Mouse (Mus musculus): ENCODE measurements around the gene Ntrk1. TPM values are rescaled to one million over a fixed set of nuclear protein-coding genes. Genes with fewer than 3 reads are reported as not detected.

The Ntrk1 gene
- polyA plus RNA-seq, 1 experiment, result 3.8 TPM

GRCm38 (mm10) chr3:87785156-87785555 is 9.8 kb downstream of the Ntrk1 start:
- no peak for DNase-seq (ENCODE audit: low read depth)
- TF ChIP-seq CTCF (IDR thresholded peaks at IDR 0.05; ENCODE audit: borderline replicate concordance, extremely low read depth, insufficient read depth, insufficient read length), result no peak
- TF ChIP-seq POLR2A (IDR thresholded peaks at IDR 0.05; ENCODE audit: borderline replicate concordance, extremely low read depth, insufficient read depth, insufficient read length, poor library complexity, severe bottlenecking), result no peak

GRCm38 (mm10) chr3:87783282-87784023 is 11.5 kb downstream of the Ntrk1 start:
- TF ChIP-seq CTCF (IDR thresholded peaks at IDR 0.05; ENCODE audit: borderline replicate concordance, extremely low read depth, insufficient read depth, insufficient read length) (no peak), POLR2A (IDR thresholded peaks at IDR 0.05; ENCODE audit: borderline replicate concordance, extremely low read depth, insufficient read depth, insufficient read length, poor library complexity, severe bottlenecking) (no peak)
- DNase-seq (ENCODE audit: low read depth), result no peak

- peak; percentile 41 for DNase-seq (ENCODE audit: low read depth)
- no peak for TF ChIP-seq CTCF (IDR thresholded peaks at IDR 0.05; ENCODE audit: borderline replicate concordance, extremely low read depth, insufficient read depth, insufficient read length)
- no peak for TF ChIP-seq POLR2A (IDR thresholded peaks at IDR 0.05; ENCODE audit: borderline replicate concordance, extremely low read depth, insufficient read depth, insufficient read length, poor library complexity, severe bottlenecking)
Measured at GRCm38 (mm10) chr3:87779086-87779485, 15.9 kb downstream of the Ntrk1 start.

- no peak for TF ChIP-seq POLR2A (IDR thresholded peaks at IDR 0.05; ENCODE audit: borderline replicate concordance, extremely low read depth, insufficient read depth, insufficient read length, poor library complexity, severe bottlenecking)
- DNase-seq (ENCODE audit: low read depth), result peak; percentile 42
Measured at GRCm38 (mm10) chr3:87778283-87778682, 16.7 kb downstream of the Ntrk1 start.

- no peak for TF ChIP-seq CTCF (IDR thresholded peaks at IDR 0.05; ENCODE audit: borderline replicate concordance, extremely low read depth, insufficient read depth, insufficient read length)
- TF ChIP-seq POLR2A (IDR thresholded peaks at IDR 0.05; ENCODE audit: borderline replicate concordance, extremely low read depth, insufficient read depth, insufficient read length, poor library complexity, severe bottlenecking), result no peak
- no peak for DNase-seq (ENCODE audit: low read depth)
Measured at GRCm38 (mm10) chr3:87771088-87771487, 23.9 kb downstream of the Ntrk1 start.

- TF ChIP-seq CTCF (IDR thresholded peaks at IDR 0.05; ENCODE audit: borderline replicate concordance, extremely low read depth, insufficient read depth, insufficient read length) (peak; percentile 87), POLR2A (IDR thresholded peaks at IDR 0.05; ENCODE audit: borderline replicate concordance, extremely low read depth, insufficient read depth, insufficient read length, poor library complexity, severe bottlenecking) (no peak)
- DNase-seq (ENCODE audit: low read depth), result peak; percentile 77
Measured at GRCm38 (mm10) chr3:87770280-87770679, 24.7 kb downstream of the Ntrk1 start.

- no peak for DNase-seq (ENCODE audit: low read depth)
- no peak for TF ChIP-seq CTCF (IDR thresholded peaks at IDR 0.05; ENCODE audit: borderline replicate concordance, extremely low read depth, insufficient read depth, insufficient read length)
- no peak for TF ChIP-seq POLR2A (IDR thresholded peaks at IDR 0.05; ENCODE audit: borderline replicate concordance, extremely low read depth, insufficient read depth, insufficient read length, poor library complexity, severe bottlenecking)
Measured at GRCm38 (mm10) chr3:87769506-87769905, 25.5 kb downstream of the Ntrk1 start.

- DNase-seq (ENCODE audit: low read depth), result peak; percentile 60
- TF ChIP-seq POLR2A (IDR thresholded peaks at IDR 0.05; ENCODE audit: borderline replicate concordance, extremely low read depth, insufficient read depth, insufficient read length, poor library complexity, severe bottlenecking), result no peak
- peak; percentile 84 for TF ChIP-seq CTCF (IDR thresholded peaks at IDR 0.05; ENCODE audit: borderline replicate concordance, extremely low read depth, insufficient read depth, insufficient read length)
Measured at GRCm38 (mm10) chr3:87768844-87769243, 26.1 kb downstream of the Ntrk1 start.

GRCm38 (mm10) chr3:87768431-87768830 is 26.5 kb downstream of the Ntrk1 start:
- DNase-seq (ENCODE audit: low read depth), result no peak
- TF ChIP-seq CTCF (IDR thresholded peaks at IDR 0.05; ENCODE audit: borderline replicate concordance, extremely low read depth, insufficient read depth, insufficient read length) (no peak), POLR2A (IDR thresholded peaks at IDR 0.05; ENCODE audit: borderline replicate concordance, extremely low read depth, insufficient read depth, insufficient read length, poor library complexity, severe bottlenecking) (no peak)

- no peak for TF ChIP-seq POLR2A (IDR thresholded peaks at IDR 0.05; ENCODE audit: borderline replicate concordance, extremely low read depth, insufficient read depth, insufficient read length, poor library complexity, severe bottlenecking)
- no peak for TF ChIP-seq CTCF (IDR thresholded peaks at IDR 0.05; ENCODE audit: borderline replicate concordance, extremely low read depth, insufficient read depth, insufficient read length)
- DNase-seq (ENCODE audit: low read depth), result no peak
Measured at GRCm38 (mm10) chr3:87767764-87768163, 27.2 kb downstream of the Ntrk1 start.

GRCm38 (mm10) chr3:87766284-87766667 is 28.7 kb downstream of the Ntrk1 start:
- TF ChIP-seq CTCF (IDR thresholded peaks at IDR 0.05; ENCODE audit: borderline replicate concordance, extremely low read depth, insufficient read depth, insufficient read length) (no peak), POLR2A (IDR thresholded peaks at IDR 0.05; ENCODE audit: borderline replicate concordance, extremely low read depth, insufficient read depth, insufficient read length, poor library complexity, severe bottlenecking) (no peak)
- no peak for DNase-seq (ENCODE audit: low read depth)

GRCm38 (mm10) chr3:87765631-87766283 is 29.2 kb downstream of the Ntrk1 start:
- no peak for DNase-seq (ENCODE audit: low read depth)
- TF ChIP-seq POLR2A (IDR thresholded peaks at IDR 0.05; ENCODE audit: borderline replicate concordance, extremely low read depth, insufficient read depth, insufficient read length, poor library complexity, severe bottlenecking), result no peak
- no peak for TF ChIP-seq CTCF (IDR thresholded peaks at IDR 0.05; ENCODE audit: borderline replicate concordance, extremely low read depth, insufficient read depth, insufficient read length)
